ENCODE assay signal across 13 mouse cellular contexts in genomic region chr8:109363185-109363845, GRCm38 (mm10).
"Had no signal": no experiment of that assay in that cellular context is flagged by ENCODE, and none has a peak within 500 bp of the region (broad histone marks: within the 10 kb centered on the region; RNA-seq: fewer than 3 reads in every experiment).

No protein-coding gene starts in this region.

- H3K4me1 ChIP-seq: liver, embryonic 13.5 days had no signal

- H3K4me2 ChIP-seq: liver, embryonic 13.5 days; midbrain, embryonic 11.5 days; neural tube, embryonic 13.5 days had no signal

- H3K36me3 ChIP-seq: limb, embryonic 10.5 days; liver, embryonic 13.5 days; neural tube, embryonic 13.5 days had no signal

- H3K4me3 ChIP-seq: limb, embryonic 10.5 days; liver, embryonic 13.5 days; neural tube, embryonic 13.5 days had no signal

- H3K9ac ChIP-seq: liver, embryonic 13.5 days; neural tube, embryonic 13.5 days had no signal

- ATAC-seq: intestine, embryonic 16.5 days; lung, postnatal 0 days; midbrain, embryonic 16.5 days had no signal

- H3K27ac ChIP-seq: limb, embryonic 10.5 days; liver, embryonic 13.5 days; stomach, postnatal 0 days had no signal

- H3K27me3 ChIP-seq: liver, embryonic 13.5 days; neural tube, embryonic 13.5 days had no signal

- DNase-seq: kidney, adult 2 months; kidney, postnatal 25 days; liver, embryonic 13.5 days; lung, adult 2 months; lung, postnatal 36 days; thymus, postnatal 4 days had no signal

- H3K9me3 ChIP-seq: limb, embryonic 10.5 days; liver, embryonic 13.5 days; neural tube, embryonic 13.5 days had no signal
